Mouse (Mus musculus) bone marrow, adult 2 months (tissue): ENCODE measurements around the gene Ino80e.

Source experiments
- CTCF ChIP-seq: fragments of 200-500 bp; IDR thresholded peaks from 2 replicates; pipeline ENCODE4 v1.5.1; 2011; ENCODE audit warnings: low read length, control low read depth; ENCODE audit not compliant: control insufficient read depth, insufficient read depth
- POLR2A ChIP-seq: fragments of 200-500 bp; IDR thresholded peaks from 2 replicates; pipeline ENCODE4 v1.6.1; 2011; ENCODE audit warnings: low read depth, mild to moderate bottlenecking, control low read depth, low read length, borderline replicate concordance; ENCODE audit not compliant: control insufficient read depth

- TF ChIP-seq POLR2A (no peak), CTCF (no peak)
Measured at GRCm38 (mm10) chr7:126851192-126851591, 11.0 kb downstream of the Ino80e start.
